Mouse (Mus musculus): ENCODE results near the gene Fam193a. TPM values are rescaled to one million over a fixed set of nuclear protein-coding genes. Genes with fewer than 3 reads are reported as not detected.

Fam193a gene
- total and polyA plus RNA-seq, 3 experiments, result 10.9 to 317 (median 37.1) TPM

DNA sequence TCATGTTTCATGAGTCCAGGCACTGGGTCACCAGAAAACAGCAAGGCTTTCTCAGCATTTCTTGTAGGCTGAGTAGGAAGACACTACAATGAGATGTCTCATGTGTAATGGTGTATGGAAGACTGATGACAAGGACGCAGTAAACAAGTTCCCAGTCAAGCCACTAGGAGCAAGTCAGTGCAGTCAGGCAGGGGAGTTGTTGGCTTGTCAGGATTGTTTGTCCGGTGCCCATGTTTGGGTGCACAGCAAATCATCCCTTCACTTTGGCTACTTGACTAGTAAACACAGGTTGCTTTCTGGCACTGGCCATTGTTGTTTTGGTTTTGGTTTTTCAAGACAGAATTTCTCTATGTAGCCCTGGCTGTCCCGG, 119.7 kb downstream of the Fam193a start:
- no peaks in the 10 kb centered on the region for H3K27me3 ChIP-seq (ENCODE audit: control insufficient read depth in 1 of 2, insufficient read depth in 2 of 2, low read length in 2 of 2)
- no peak overlapping the region for H3K27ac ChIP-seq (ENCODE audit: control insufficient read depth, low read depth, low read length)
- DNase-seq (ENCODE audit: low read depth, low spot score), result no peak
- no peaks in the 10 kb centered on the region for H3K36me3 ChIP-seq (ENCODE audit: control insufficient read depth in 1 of 2, insufficient read depth in 2 of 2, low read length in 2 of 2)
- TF ChIP-seq POLR2A (IDR thresholded peaks at IDR 0.05; ENCODE audit: control insufficient read depth in 1 of 2, insufficient read depth in 1 of 2, low read depth in 1 of 2, low read length in 2 of 2, poor library complexity in 1 of 2), result 0 out of 4 replicates have a peak, but pooled peaks of 1 of the 2 experiments have one; percentile 15
- no peak for TF ChIP-seq RCOR1 (IDR thresholded peaks at IDR 0.05; ENCODE audit: low read depth, low read length)
- H3K9me3 ChIP-seq (replicated peaks; ENCODE audit: insufficient read depth, low read length), result no peaks in the 10 kb centered on the region
- no peak overlapping the region for H3K4me3 ChIP-seq (ENCODE audit: control insufficient read depth in 1 of 2, insufficient read depth in 1 of 2, low read depth in 2 of 2, low read length in 2 of 2)
- H3K79me2 ChIP-seq (ENCODE audit: control insufficient read depth, insufficient read depth, low read length, poor library complexity), result no peaks in the 10 kb centered on the region
- peaks cover 0 to 5% of the 10 kb centered on the region in 2 experiments; a peak in 1 of 4 replicates for H3K4me1 ChIP-seq (ENCODE audit: control insufficient read depth in 1 of 2, insufficient read depth in 2 of 2, low read length in 2 of 2)
- H3K9ac ChIP-seq (ENCODE audit: control insufficient read depth, low read depth, low read length, poor library complexity, severe bottlenecking), result no peak overlapping the region

DNA sequence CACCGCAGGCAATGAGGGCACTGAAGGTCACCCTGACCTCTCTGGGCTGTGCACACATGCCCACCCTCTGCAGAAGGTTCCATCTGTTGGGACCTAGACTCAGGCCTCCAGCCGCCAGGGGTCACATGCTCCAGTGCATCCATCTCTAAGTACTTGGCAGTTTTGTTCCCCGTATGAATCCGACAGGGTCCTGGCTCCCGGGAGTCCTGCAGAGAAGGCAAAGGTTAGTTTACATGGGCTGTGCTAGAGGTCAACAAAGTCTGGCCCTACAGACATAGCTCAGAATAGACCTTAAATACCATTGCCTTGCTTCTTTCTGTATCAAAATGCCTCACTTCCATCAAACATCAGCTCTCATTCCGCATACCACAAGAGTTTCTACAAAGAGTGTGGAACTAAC, 127.0 kb downstream of the Fam193a start:
- H3K27ac ChIP-seq (ENCODE audit: control insufficient read depth, low read depth, low read length), result no peak overlapping the region
- no peak overlapping the region for H3K9ac ChIP-seq (ENCODE audit: control insufficient read depth, low read depth, low read length, poor library complexity, severe bottlenecking)
- TF ChIP-seq ZNF384 (IDR thresholded peaks at IDR 0.05; ENCODE audit: low read depth, low read length) (no peak), GATA1 (IDR thresholded peaks at IDR 0.05; ENCODE audit: low read depth, low read length) (no peak)
- H3K36me3 ChIP-seq (ENCODE audit: control insufficient read depth in 1 of 2, insufficient read depth in 2 of 2, low read length in 2 of 2), result peaks cover 0 to 6% of the 10 kb centered on the region in 2 experiments; a peak in 2 of 4 replicates
- DNase-seq (ENCODE audit: low read depth, low spot score), result no peak
- H3K79me2 ChIP-seq (ENCODE audit: control insufficient read depth, insufficient read depth, low read length, poor library complexity), result no peaks in the 10 kb centered on the region
- no peaks in the 10 kb centered on the region for H3K27me3 ChIP-seq (ENCODE audit: control insufficient read depth in 1 of 2, insufficient read depth in 2 of 2, low read length in 2 of 2)
- H3K4me1 ChIP-seq (ENCODE audit: control insufficient read depth in 1 of 2, insufficient read depth in 2 of 2, low read length in 2 of 2), result no peaks in the 10 kb centered on the region
- H3K4me3 ChIP-seq (ENCODE audit: control insufficient read depth in 1 of 2, insufficient read depth in 1 of 2, low read depth in 2 of 2, low read length in 2 of 2), result no peak overlapping the region
- no peaks in the 10 kb centered on the region for H3K9me3 ChIP-seq (replicated peaks; ENCODE audit: insufficient read depth, low read length)

DNA sequence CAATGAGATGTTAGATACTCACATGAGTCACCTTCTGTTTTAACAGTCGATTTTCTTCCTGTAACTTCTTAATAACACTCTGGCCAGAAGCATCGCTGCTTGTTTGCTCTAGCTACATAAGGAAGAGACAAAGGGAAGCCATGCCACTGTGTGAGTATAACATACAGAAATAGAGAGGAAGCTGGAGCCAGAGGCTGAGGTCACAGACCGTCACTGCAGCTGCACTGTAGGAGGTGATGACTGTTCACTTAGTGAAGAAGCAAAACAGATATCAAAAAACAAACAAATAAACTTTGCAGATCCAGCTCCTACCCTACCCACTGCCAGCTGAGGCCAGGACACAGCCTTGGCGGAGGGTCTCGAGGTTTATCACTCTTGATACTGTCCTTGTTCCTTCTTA, 131.2 kb downstream of the Fam193a start:
- no peaks in the 10 kb centered on the region for H3K9me3 ChIP-seq (replicated peaks; ENCODE audit: insufficient read depth, low read length)
- no peak overlapping the region for H3K9ac ChIP-seq (ENCODE audit: control insufficient read depth, low read depth, low read length, poor library complexity, severe bottlenecking)
- no peaks in the 10 kb centered on the region for H3K27me3 ChIP-seq (ENCODE audit: control insufficient read depth in 1 of 2, insufficient read depth in 2 of 2, low read length in 2 of 2)
- no peaks in the 10 kb centered on the region for H3K4me1 ChIP-seq (ENCODE audit: control insufficient read depth in 1 of 2, insufficient read depth in 2 of 2, low read length in 2 of 2)
- no peaks in the 10 kb centered on the region for H3K79me2 ChIP-seq (ENCODE audit: control insufficient read depth, insufficient read depth, low read length, poor library complexity)
- H3K4me3 ChIP-seq (ENCODE audit: control insufficient read depth in 1 of 2, insufficient read depth in 1 of 2, low read depth in 2 of 2, low read length in 2 of 2), result no peak overlapping the region
- DNase-seq (ENCODE audit: low read depth, low spot score), result no peak
- TF ChIP-seq MYB (IDR thresholded peaks at IDR 0.05; ENCODE audit: low read depth, low read length), result no peak
- no peak for TF ChIP-seq MXI1 (IDR thresholded peaks at IDR 0.05; ENCODE audit: low read depth, low read length)
- no peak for TF ChIP-seq ZC3H11A (IDR thresholded peaks at IDR 0.05; ENCODE audit: low read depth, low read length)
- no peak for TF ChIP-seq USF1 (IDR thresholded peaks at IDR 0.05; ENCODE audit: low read depth, low read length)
- no peak for TF ChIP-seq POLR2A (IDR thresholded peaks at IDR 0.05; ENCODE audit: control insufficient read depth in 1 of 2, insufficient read depth in 1 of 2, low read depth in 1 of 2, low read length in 2 of 2, poor library complexity in 1 of 2)
- TF ChIP-seq CHD1 (IDR thresholded peaks at IDR 0.05; ENCODE audit: low read depth, low read length), result no peak
- no peak for TF ChIP-seq CHD2 (IDR thresholded peaks at IDR 0.05; ENCODE audit: low read length)
- TF ChIP-seq MEF2A (IDR thresholded peaks at IDR 0.05; ENCODE audit: extremely low read depth, insufficient replicate concordance, low read depth, low read length, poor library complexity, severe bottlenecking), result no peak
- TF ChIP-seq MAFK (IDR thresholded peaks at IDR 0.05; ENCODE audit: borderline replicate concordance, low read depth, low read length), result no peak
- no peak for TF ChIP-seq ZNF384 (IDR thresholded peaks at IDR 0.05; ENCODE audit: low read depth, low read length)
- TF ChIP-seq GATA1 (IDR thresholded peaks at IDR 0.05; ENCODE audit: low read depth, low read length), result no peak
- TF ChIP-seq RAD21 (IDR thresholded peaks at IDR 0.05; ENCODE audit: low read depth, low read length), result no peak
- no peak for TF ChIP-seq EP300 (IDR thresholded peaks at IDR 0.05; ENCODE audit: low read depth in 1 of 2, low read length in 2 of 2)
- no peak for TF ChIP-seq POLR2AphosphoS2 (IDR thresholded peaks at IDR 0.05; ENCODE audit: low read length)
- TF ChIP-seq NELFE (IDR thresholded peaks at IDR 0.05; ENCODE audit: low read depth, low read length), result no peak
- no peak for TF ChIP-seq TAL1 (IDR thresholded peaks at IDR 0.05; ENCODE audit: low read length)
- no peak for TF ChIP-seq MAZ (IDR thresholded peaks at IDR 0.05; ENCODE audit: low read depth, low read length)
- peaks cover 0 to 5% of the 10 kb centered on the region in 2 experiments; a peak in 2 of 4 replicates for H3K36me3 ChIP-seq (ENCODE audit: control insufficient read depth in 1 of 2, insufficient read depth in 2 of 2, low read length in 2 of 2)
- H3K27ac ChIP-seq (ENCODE audit: control insufficient read depth, low read depth, low read length), result no peak overlapping the region

All from MEL (cell line).